Mouse (Mus musculus) bone marrow, adult 2 months (tissue): ENCODE data around the gene Kcnab1. TPM values are rescaled to one million over a fixed set of nuclear protein-coding genes. Genes with fewer than 3 reads are reported as not detected.

Experiments
- H3K27ac ChIP-seq: fragments of 200-500 bp; 2 replicates; pipeline ENCODE4 v1.5.1; 2012; ENCODE audit warnings: low read depth, mild to moderate bottlenecking, control low read depth, inconsistent platforms, low read length; ENCODE audit not compliant: control insufficient read depth, poor library complexity, insufficient read depth
- H3K4me1 ChIP-seq: fragments of 200-500 bp; 2 replicates; pipeline ENCODE4 v1.6.1; 2011; ENCODE audit warnings: low read length; ENCODE audit not compliant: control insufficient read depth, insufficient read depth
- H3K4me3 ChIP-seq: fragments of 200-500 bp; replicated peaks from 2 replicates; pipeline ENCODE3; 2011; ENCODE audit warnings: mild to moderate bottlenecking, low read depth, low read length, control low read depth; ENCODE audit not compliant: control insufficient read depth
- CTCF ChIP-seq: fragments of 200-500 bp; IDR thresholded peaks from 2 replicates; pipeline ENCODE4 v1.5.1; 2011; ENCODE audit warnings: low read length, control low read depth; ENCODE audit not compliant: control insufficient read depth, insufficient read depth
- POLR2A ChIP-seq: fragments of 200-500 bp; IDR thresholded peaks from 2 replicates; pipeline ENCODE4 v1.6.1; 2011; ENCODE audit warnings: low read depth, mild to moderate bottlenecking, control low read depth, low read length, borderline replicate concordance; ENCODE audit not compliant: control insufficient read depth
- WGBS: fragments of 180-500 bp; shearing (Covaris S2); methylation state at CpG from one replicate; pipeline ENCODE4 v1.1.7; 2018; 5-methylcytosine and 5-hydroxymethylcytosine counted together
- polyA plus RNA-seq: library from polyadenylated mRNA; stranded (reverse); fragments of >200 nt; gene quantifications from 2 replicates; pipeline ENCODE4 v1.2.4, GENCODE M21; 2011; ENCODE audit warnings: low replicate concordance; ENCODE audit not compliant: missing spikeins, insufficient read depth, insufficient read length

Kcnab1 gene
- polyA plus RNA-seq, result 2.2 TPM in 1 of 2 replicates, not detected in the other

GRCm38 (mm10) chr3:65108945-65109921 lies at the start of gene Kcnab1:
Gene Kcnab1, plus strand, starts transcription at chr3:65109384.
- Histone ChIP-seq H3K27ac (no peak within 1 kb of the TSS), H3K4me3 (no peak within 1 kb of the TSS), H3K4me1 (no peaks in the 10 kb centered on the region)
- 3% methylated on average over 30 of the region's 30 CpGs for WGBS
- TF ChIP-seq CTCF (no peak), POLR2A (no peak)

GRCm38 (mm10) chr3:65088295-65088694 lies 20.9 kb upstream of the Kcnab1 start:
- Histone ChIP-seq H3K4me3 (no peak overlapping the region), H3K27ac (no peak overlapping the region), H3K4me1 (no peaks in the 10 kb centered on the region)
- TF ChIP-seq CTCF, result no peak
- no peak for TF ChIP-seq POLR2A
- 79% methylated on average over 2 of the region's 2 CpGs for WGBS

GRCm38 (mm10) chr3:65104117-65104516 lies 5.1 kb upstream of the Kcnab1 start:
- H3K4me1 ChIP-seq, result no peaks in the 10 kb centered on the region
- H3K4me3 ChIP-seq, result no peak overlapping the region
- TF ChIP-seq CTCF, result no peak
- TF ChIP-seq POLR2A, result no peak
- 51% methylated on average over 6 of the region's 6 CpGs for WGBS
- no peak overlapping the region for H3K27ac ChIP-seq

GRCm38 (mm10) chr3:65110190-65110589 lies 1.0 kb downstream of the Kcnab1 start:
- H3K4me1 ChIP-seq, result no peaks in the 10 kb centered on the region
- no peak overlapping the region for H3K27ac ChIP-seq
- H3K4me3 ChIP-seq, result no peak overlapping the region
- 77% methylated on average over 9 of the region's 9 CpGs for WGBS
- TF ChIP-seq CTCF, result no peak
- TF ChIP-seq POLR2A, result no peak

- H3K4me1 ChIP-seq, result no peaks in the 10 kb centered on the region
- H3K4me3 ChIP-seq, result no peak overlapping the region
- no peak overlapping the region for H3K27ac ChIP-seq
- TF ChIP-seq POLR2A, result no peak
- 50% methylated on average over 2 of the region's 2 CpGs for WGBS
These were observed 2.0 kb downstream of the Kcnab1 start for GRCm38 (mm10) chr3:65111176-65111575.

GRCm38 (mm10) chr3:65115164-65115563 lies 6.0 kb downstream of the Kcnab1 start:
- TF ChIP-seq CTCF (no peak), POLR2A (no peak)

GRCm38 (mm10) chr3:65116958-65117357 lies 7.8 kb downstream of the Kcnab1 start:
- TF ChIP-seq POLR2A (no peak), CTCF (no peak)
- no peak overlapping the region for H3K4me3 ChIP-seq
- WGBS, result 65% methylated on average over 3 of the region's 3 CpGs

More at GRCm38 (mm10) chr3:65115164-65115563, 6.0 kb downstream of the Kcnab1 start:
- H3K27ac ChIP-seq, result no peak overlapping the region
- H3K4me1 ChIP-seq, result no peaks in the 10 kb centered on the region
- no peak overlapping the region for H3K4me3 ChIP-seq
- WGBS, result 87% methylated on average over 6 of the region's 6 CpGs

GRCm38 (mm10) chr3:65117365-65117764 lies 8.2 kb downstream of the Kcnab1 start:
- WGBS, result 68% methylated on average over 8 of the region's 8 CpGs
- H3K4me1 ChIP-seq, result no peaks in the 10 kb centered on the region
- no peak overlapping the region for H3K27ac ChIP-seq
- TF ChIP-seq POLR2A (no peak), CTCF (no peak)
- no peak overlapping the region for H3K4me3 ChIP-seq

More at GRCm38 (mm10) chr3:65116958-65117357, 7.8 kb downstream of the Kcnab1 start:
- H3K4me1 ChIP-seq, result no peaks in the 10 kb centered on the region
- H3K27ac ChIP-seq, result no peak overlapping the region
